Mouse (Mus musculus) liver, postnatal 0 days (tissue): Measurements from ENCODE around the gene D430041D05Rik.

ENCODE experiments used
- CTCF ChIP-seq: sonication (generic); IDR thresholded peaks from 2 replicates; pipeline ENCODE4 v1.5.1; 2016; ENCODE audit warnings: antibody characterized with exemption, low read depth
- EP300 ChIP-seq: IDR thresholded peaks from 2 replicates; pipeline ENCODE4 v1.6.1; 2016; ENCODE audit warnings: antibody characterized with exemption, low read depth, mild to moderate bottlenecking

DNA sequence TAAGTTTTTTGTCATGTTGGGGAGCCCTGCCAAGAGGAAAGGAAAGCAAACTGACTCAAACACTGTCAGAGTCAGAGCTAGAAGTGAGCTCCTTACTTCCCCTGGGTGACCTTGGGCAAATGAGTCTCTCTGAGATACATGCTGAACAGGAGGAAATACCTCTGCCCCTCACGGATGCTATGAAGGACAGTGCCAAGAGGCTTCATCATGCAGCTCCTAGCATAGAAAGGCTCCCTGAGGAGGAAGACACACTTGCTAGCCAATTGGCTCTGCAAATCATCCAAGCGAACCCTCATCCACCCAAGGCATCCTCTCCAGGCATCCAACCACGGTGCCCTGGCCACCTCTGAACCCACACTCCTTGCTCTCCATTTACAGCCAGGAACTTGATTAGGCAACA, 51.5 kb downstream of the D430041D05Rik start:
- TF ChIP-seq CTCF (no peak), EP300 (no peak)
